In genomic region chr6:51871135-51871534, GRCm38 (mm10) we compare ENCODE assay signal across 12 mouse cellular contexts.
DNase-seq lines count a peak whose midpoint lies in the region; ATAC-seq and TF ChIP-seq lines count a peak whose summit lies in the region.
"Had no signal": no experiment of that assay in that cellular context is flagged by ENCODE, and none has a peak within 500 bp of the region (broad histone marks: within the 10 kb centered on the region; RNA-seq: fewer than 3 reads in every experiment).

No protein-coding gene starts in this region.

- H3K4me2 ChIP-seq in kidney, postnatal 0 days (ENCODE audit: low read length): no peak overlapping the region
- no peak overlapping the region for H3K4me2 ChIP-seq in stomach, postnatal 0 days (replicated peaks; ENCODE audit: low read depth)
- H3K4me2 ChIP-seq: hindbrain, embryonic 13.5 days had no signal

- H3K9ac ChIP-seq in kidney, postnatal 0 days (ENCODE audit: low read depth, low read length): no peak overlapping the region
- no peak overlapping the region for H3K9ac ChIP-seq in stomach, postnatal 0 days (ENCODE audit: low read length)
- H3K9ac ChIP-seq: hindbrain, embryonic 13.5 days had no signal

- H3K4me3 ChIP-seq in kidney, postnatal 0 days (replicated peaks; ENCODE audit: low read depth, low read length): no peak overlapping the region
- H3K4me3 ChIP-seq in stomach, postnatal 0 days (ENCODE audit: low read depth, low read length): no peak overlapping the region
- H3K4me3 ChIP-seq: hindbrain, embryonic 13.5 days; myocyte had no signal

- H3K27me3 ChIP-seq in kidney, postnatal 0 days (ENCODE audit: insufficient read depth, low read length): no peaks in the 10 kb centered on the region
- H3K27me3 ChIP-seq in stomach, postnatal 0 days (ENCODE audit: control insufficient read depth, insufficient read depth, low read length): no peaks in the 10 kb centered on the region

- TF ChIP-seq CTCF in kidney, postnatal 0 days (IDR thresholded peaks at IDR 0.05; ENCODE audit: low read depth): peak; percentile 77
- peak; percentile 76 for TF ChIP-seq CTCF in stomach, postnatal 0 days (IDR thresholded peaks at IDR 0.05; ENCODE audit: low read depth)

- no peaks in the 10 kb centered on the region for H3K9me3 ChIP-seq in kidney, postnatal 0 days (replicated peaks; ENCODE audit: low read length)
- H3K9me3 ChIP-seq in stomach, postnatal 0 days (ENCODE audit: control insufficient read depth, low read length): no peaks in the 10 kb centered on the region
- H3K9me3 ChIP-seq: hindbrain, embryonic 13.5 days had no signal

- ATAC-seq in kidney, postnatal 0 days (replicated peaks; ENCODE audit: low FRiP score, low read depth): no peak
- no peak for ATAC-seq in stomach, postnatal 0 days (ENCODE audit: low FRiP score, low TSS enrichment)

- no peak for TF ChIP-seq EP300 in stomach, postnatal 0 days (optimal IDR thresholded peaks at IDR 0.05)

- H3K27ac ChIP-seq in kidney, postnatal 0 days: no peak overlapping the region
- no peak overlapping the region for H3K27ac ChIP-seq in stomach, postnatal 0 days (replicated peaks)
- H3K27ac ChIP-seq: hindbrain, embryonic 13.5 days had no signal

- no peaks in the 10 kb centered on the region for H3K36me3 ChIP-seq in kidney, postnatal 0 days (ENCODE audit: insufficient read depth, low read length)
- H3K36me3 ChIP-seq in stomach, postnatal 0 days (ENCODE audit: control insufficient read depth, insufficient read depth, low read length): no peaks in the 10 kb centered on the region
- H3K36me3 ChIP-seq: hindbrain, embryonic 13.5 days had no signal

- 8% methylated on average over 1 of the region's 1 CpGs for WGBS in kidney, postnatal 0 days
- WGBS in stomach, postnatal 0 days: 15% methylated on average over 1 of the region's 1 CpGs

- H3K4me1 ChIP-seq in kidney, postnatal 0 days (replicated peaks; ENCODE audit: insufficient read depth, low read length): no peaks in the 10 kb centered on the region
- no peaks in the 10 kb centered on the region for H3K4me1 ChIP-seq in stomach, postnatal 0 days (replicated peaks; ENCODE audit: control insufficient read depth, insufficient read depth)

- peak; percentile 46 for DNase-seq in embryo, embryonic 10 days (ENCODE audit: low spot score)
- no peak for DNase-seq in embryo, embryonic 9.5 days (ENCODE audit: extremely low spot score)
- DNase-seq in kidney, postnatal 0 days (ENCODE audit: low spot score): peak; percentile 80
- no peak for DNase-seq in kidney, adult 11 months
- DNase-seq in retina, embryonic 14.5 days (ENCODE audit: low spot score): peak; percentile 71
- DNase-seq in retina, postnatal 1 day: no peak
- DNase-seq in stomach, postnatal 0 days (ENCODE audit: low spot score): no peak
- no peak for DNase-seq in thymus, adult 18-20 months
- DNase-seq: adrenal gland, postnatal 10 days; cerebellum, adult 18-20 months had no signal

Comparison
In these comparisons a context has a peak if more than half of its experiments do, and no peak if none do; other contexts are left out.
1. DNase-seq: peak in embryo, embryonic 10 days (single experiment), kidney, postnatal 0 days (single experiment) and retina, embryonic 14.5 days (single experiment); none in embryo, embryonic 9.5 days (single experiment), kidney, adult 11 months (single experiment), retina, postnatal 1 day (single experiment), stomach, postnatal 0 days (single experiment) and thymus, adult 18-20 months (0 of 2).